Mouse (Mus musculus): ENCODE results near the gene B430218F22Rik.
"Not testable (repeated sequence)": the region's sequence is repeated elsewhere in the genome, so short reads cannot be mapped to it uniquely, and the experiment has no call there.

B430218F22Rik gene

DNA sequence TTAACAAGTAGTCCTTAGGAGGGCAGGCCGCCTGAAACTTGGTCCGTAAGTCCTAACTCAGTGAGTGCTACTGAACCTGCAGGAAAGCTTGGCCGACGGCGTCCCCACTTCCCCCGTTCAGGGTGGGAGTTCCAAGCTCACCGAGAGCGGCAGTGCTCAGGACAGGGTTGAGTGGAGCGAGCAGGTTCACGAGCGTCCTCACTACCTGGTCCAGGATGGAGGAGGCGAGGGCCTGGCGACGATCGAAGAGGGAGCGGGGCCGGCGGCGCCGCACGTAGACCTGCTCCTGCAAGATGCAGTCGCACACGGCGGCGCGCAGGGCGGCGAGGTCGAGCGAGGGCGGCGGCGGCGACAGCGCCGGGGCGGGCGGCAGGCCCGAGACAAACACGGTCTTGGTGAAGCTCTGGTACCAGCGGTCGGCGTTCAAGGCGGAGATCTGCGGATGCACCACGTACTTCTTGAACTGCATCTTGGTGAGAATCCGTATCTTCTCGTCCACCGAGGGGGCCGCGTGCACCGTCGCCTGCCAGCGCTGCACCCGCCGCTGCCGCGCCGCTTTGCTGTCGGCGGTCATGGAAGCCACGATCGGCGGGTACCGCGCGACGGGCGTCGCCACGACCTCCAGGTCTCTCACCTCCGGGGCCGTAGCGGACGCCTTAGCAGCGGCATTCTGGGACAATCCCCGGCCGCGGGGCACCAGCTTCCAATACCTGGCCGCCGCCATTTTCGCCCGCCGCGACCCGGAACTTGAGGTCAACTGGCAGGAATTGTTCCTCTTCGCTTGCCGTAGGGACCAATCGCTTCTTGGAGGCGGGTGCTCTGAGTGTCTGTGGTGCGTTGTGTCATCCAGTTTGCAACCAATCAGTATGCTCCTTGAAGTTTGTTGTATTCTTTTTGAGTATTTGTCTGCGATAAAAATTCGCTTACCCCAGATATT, at the start of gene B430218F22Rik, which contains the start of gene Mrps30:
Gene B430218F22Rik, plus strand, starts transcription at position 120 of the 937 bp plus-strand sequence.
Gene Mrps30, minus strand, starts transcription at position 742 of the 937 bp plus-strand sequence.
- peak; percentile 97 to 98 for DNase-seq

DNA sequence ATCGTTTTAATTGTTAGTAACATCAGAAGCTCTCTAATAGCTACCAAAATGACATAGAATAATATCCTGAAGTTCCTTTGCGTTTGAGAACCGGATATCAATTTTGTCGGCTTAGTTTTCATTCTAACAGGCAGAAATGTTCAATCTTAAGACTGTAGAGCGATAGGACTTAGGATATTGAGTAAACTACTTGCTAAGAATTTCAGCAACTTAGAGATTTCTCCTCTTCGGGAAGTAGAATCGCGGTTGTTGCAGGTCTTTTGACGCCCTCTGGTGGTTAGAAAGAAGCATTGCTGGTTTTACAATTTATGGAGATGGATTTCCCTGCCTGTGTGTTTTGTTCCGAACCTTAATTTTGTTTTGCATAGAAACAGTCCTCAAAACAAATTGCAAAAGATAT, 36.2 kb upstream of the B430218F22Rik start:
- DNase-seq, result no peak

DNA sequence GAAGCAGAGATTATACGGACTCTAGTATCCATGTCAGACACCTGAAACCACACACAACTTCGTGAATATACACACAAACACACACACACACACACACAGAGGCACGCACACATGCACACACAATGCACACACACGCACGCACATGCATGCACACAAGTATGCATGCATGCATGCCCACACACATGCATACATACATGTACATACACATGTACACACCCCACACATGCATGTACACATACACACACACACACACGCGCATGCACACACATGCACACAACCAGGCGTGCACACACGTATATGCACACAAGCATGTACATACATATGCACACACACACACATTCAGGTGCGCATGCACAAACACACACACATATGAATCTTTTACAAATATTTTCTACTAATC, 35.6 kb upstream of the B430218F22Rik start:
- no peak for DNase-seq

DNA sequence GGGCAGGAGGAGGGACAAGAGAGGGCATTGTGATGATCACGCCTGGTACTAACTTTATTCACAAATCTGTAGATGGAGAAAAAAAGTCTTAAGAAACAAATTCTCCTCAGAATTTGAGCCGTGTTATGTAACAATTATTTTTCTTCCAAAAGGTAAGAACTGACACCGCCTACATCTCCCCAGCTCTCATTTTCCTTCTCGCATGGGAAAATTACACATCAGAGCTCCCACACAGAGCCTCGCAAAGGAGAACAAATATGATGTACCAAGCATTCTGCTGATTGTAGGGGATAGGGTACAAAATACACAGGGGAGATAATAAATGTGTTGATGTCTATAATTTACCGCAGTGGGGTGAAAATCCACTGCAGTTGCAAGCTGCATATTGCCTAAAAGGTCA, 23.1 kb upstream of the B430218F22Rik start:
- no peak for DNase-seq

DNA sequence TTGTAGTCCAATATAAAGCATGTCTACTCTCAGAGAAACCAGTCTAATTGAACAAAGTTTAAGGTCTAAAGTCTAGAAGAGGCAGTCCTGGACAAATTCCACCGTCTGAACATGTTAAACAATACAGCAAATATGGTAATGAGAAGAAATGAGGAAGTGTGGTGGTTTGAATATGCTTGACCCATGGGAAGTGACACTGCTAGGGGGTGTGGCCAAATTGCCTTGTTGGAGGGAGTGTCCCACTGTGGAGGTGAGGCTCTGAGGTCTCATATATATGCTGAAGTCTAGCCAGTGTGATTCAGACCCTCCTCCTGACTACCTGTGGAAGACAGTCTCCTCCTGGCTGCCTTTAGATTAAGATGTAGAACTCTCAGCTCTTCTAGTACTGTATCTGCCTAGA, 20.7 kb upstream of the B430218F22Rik start:
- no peak for DNase-seq

DNA sequence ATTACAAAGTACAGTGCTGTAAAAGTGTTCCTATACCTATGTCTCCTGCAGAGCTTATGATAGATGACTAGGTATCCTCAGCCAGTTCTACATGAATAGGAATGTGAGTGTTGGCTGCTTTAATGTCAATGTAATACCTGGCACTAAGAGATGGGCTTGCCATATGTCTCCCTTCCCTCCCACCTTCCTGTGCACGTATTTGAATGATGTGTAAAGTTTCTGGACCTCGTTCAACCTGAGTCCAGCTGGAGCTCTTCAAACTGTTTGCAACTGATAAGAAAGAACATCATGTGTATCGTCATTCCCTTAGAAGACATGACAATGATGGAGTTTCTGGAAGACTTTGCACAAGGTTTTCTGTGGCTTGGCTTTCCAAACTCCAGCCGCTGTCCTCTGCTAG, 13.6 kb upstream of the B430218F22Rik start:
- no peak for DNase-seq

DNA sequence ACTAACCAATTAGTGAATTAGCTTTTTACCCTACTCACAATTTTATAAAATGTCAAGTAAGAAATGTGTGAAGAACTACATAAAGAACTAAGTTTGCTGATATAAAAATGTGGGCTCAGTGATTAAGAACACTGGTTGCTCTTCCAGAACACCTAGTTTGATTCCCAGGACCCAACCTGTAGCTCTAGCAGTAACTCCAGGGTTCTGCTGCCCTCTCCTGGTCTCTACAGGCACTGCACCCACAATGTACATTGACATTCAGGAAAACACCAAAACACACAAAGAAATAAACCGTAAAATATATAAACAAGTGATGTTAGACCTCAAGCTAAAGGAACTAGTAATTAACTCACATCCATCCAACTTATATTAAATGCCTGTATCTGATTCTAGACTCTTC, 7.3 kb upstream of the B430218F22Rik start:
- DNase-seq, result peak; percentile 77 to 79

DNA sequence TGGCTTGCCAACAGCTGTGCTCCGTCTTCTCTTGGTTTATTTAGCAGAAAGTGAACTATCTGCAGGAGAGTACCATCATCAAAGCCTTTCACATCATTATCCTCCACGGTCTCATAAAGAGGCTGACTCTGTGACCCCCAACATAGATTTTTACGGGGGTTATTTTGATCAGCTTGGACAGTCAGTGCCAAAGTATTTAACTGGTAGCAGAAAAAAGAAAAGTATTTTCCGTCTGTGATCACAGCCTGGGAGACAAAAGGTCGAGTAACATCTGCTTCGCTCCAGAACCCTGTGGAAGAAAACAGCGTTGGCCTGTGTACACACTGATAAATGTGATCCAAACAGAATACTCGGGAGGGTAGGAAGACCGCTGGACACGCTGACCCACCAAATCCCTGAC, 6.0 kb upstream of the B430218F22Rik start:
- peak; percentile 4 to 11 for DNase-seq

DNA sequence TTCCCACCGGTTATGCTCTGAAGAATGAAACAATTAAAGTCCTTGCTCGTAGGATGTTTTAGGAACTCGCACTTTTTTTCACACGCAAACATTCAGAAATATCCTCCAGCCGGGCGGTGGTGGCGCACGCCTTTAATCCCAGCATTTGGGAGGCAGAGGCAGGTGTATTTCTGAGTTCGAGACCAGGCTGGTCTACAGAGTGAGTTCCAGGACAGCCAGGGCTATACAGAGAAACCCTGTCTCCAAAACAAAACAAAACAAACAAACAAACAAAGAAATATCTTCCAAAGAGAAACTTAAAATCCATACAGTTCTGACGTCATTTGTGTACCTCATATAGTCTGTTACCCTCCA, 995 bp downstream of the B430218F22Rik start:
- not testable (repeated sequence) for DNase-seq

DNA sequence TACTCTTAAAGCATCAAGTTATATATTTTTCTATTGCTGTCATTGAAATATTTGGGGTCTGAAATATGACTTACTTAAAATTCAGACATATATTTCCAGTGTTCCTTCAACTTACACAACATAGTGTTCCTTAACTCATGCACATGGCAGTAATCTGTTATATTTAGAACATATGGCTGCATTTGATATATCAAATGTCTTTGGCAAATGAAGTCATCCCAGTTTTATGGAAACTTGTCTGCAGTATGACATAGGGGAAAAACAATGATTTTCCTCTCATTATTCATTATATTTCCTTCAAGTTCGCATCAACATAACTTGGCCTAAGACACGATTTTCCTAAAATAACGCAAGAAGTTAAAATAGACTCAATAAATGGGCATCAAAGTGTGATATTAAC, 9.4 kb downstream of the B430218F22Rik start:
- no peak for DNase-seq

DNA sequence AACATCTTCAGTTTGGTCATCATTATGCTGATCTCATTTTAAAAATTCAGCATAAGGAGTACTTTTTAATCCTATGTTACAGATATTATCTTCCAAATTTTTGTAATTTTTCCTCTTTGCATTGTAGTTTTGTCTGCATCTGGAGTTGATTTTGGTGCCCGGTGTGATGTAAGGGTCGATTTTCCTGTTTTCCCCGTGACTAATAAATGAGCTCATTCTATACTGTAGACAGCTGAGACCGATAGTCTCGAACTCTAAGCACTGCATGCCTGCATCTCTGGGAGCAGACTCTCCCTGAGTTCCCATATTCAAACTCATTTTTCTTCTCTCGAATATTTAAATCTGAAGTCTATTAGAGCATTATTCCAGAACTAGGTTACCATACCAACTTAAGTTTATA, 13.9 kb downstream of the B430218F22Rik start:
- DNase-seq, result no peak

DNA sequence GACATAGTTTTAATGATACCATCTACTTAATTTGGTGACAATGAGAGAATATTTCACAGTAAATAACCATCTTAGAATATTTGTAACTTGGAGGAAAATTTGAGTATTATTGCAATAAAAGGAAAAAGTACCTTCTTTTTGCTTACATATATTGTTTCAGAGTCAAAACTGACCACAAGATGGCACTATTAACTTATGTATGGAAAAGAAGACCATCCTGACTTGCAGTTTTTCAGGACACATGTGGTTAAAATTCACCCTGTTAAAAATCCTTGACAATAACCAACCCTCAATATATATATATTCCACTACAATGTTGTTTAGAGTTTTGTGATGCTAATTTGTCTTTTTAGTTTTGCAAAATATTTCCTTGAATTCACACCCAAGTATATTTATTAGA, 17.1 kb downstream of the B430218F22Rik start:
- DNase-seq, result no peak

DNA sequence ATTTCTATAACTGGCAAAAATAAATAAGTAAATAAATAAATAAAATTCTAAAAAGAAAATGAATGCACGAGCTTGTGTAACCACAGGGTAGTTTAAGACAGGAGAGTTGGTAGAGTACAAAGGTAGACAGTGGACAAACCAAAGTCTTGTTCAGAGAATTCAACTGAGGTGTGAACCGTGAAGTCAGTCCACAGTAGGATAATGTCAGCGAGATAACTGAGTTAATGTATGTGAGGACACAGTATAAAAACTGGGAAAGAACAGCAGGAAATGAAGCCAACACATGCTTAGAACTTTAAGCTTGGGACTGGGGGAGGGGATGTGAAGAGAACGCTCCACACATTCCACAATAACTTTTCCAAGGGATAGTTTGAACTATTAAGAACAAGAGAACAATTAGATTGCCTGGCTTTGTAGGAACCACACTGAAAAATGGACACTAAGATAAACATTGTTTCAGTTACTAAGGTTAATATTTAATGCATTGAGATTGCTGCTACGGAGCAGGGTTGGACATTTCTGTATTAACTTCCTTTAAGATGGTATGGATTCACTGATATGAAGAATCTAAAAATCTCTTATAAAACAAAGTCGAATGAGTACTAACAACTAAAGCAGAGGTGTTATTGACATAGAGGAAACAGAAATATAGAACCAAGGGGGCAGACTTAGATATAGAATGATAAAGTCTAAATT, 25.0 kb downstream of the B430218F22Rik start:
- DNase-seq, result no peak

DNA sequence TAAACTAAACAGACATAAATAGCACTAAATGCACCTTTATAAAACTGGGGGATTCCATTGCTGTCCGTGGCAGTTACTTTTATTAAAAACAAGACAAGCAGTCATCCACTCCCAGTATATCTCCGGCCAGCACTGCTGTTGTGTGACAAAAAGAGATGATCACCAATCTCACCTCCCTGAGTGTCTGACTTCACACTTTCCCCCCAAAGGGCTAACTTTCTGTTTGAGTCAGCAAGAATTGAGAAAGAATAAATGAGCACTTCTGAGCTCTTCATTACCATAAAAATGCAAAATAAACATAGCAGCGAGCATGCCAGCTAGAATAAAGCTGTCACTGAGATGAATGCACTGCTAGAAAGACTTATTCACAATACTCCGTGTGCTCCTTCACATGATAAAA, 31.7 kb downstream of the B430218F22Rik start:
- DNase-seq, result no peak

DNA sequence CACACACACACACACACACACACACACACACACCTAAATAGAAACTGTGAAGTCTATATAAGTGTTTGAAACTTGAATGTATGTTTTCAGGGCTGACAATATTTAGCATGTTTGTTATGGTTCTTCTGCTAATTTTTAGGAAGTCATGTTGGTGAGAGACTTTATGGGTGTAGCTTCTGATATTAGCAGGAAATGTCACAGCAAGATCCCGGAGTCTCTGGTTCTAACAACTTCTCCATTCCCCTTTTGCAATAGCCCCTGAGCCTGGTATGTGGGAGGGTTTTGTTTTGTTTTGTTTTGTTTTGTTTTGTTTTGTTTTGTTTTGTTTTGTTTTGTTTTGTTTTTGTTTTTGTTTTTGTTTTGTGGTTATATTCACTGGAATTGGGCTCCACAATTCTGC, 34.0 kb downstream of the B430218F22Rik start:
- no peak for DNase-seq

DNA sequence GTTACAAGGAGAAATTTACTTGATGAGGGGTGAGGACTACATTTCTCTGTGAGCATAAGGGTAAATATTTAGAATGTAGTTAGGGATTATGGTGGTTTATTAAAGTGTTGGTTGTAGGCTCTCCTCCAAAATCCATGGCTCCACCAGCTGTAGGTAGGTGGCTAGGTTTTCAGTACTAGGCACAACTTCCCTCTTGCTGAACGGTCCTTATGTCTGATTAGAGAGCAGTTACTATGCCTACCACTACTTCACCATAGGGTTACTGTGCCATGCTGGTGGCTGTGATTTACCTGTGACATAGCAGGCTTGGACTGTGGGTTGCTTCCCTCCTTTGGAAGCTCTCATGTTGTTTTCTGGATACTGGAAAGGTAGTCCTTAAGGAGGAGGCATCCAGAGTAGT, 34.4 kb downstream of the B430218F22Rik start:
- DNase-seq, result no peak

All from kidney, postnatal 4 days (tissue).